Mouse (Mus musculus): ENCODE measurements around the gene Tmem208. TPM values are rescaled to one million over a fixed set of nuclear protein-coding genes. Genes with fewer than 3 reads are reported as not detected.

Gene Tmem208
- total RNA-seq, 4 experiments from 2014 or later = 20.9 to 24.2 (median 22.9) TPM

GRCm38 (mm10) chr8:105353583-105354135 is 27.5 kb downstream of the Tmem208 start:
- DNase-seq (ENCODE audit: low spot score in 2 of 2) = no peak

- DNase-seq (ENCODE audit: low spot score in 2 of 2) = no peak
Measured at GRCm38 (mm10) chr8:105354549-105354948, 28.4 kb downstream of the Tmem208 start.

GRCm38 (mm10) chr8:105355179-105356024 is 29.2 kb downstream of the Tmem208 start:
- no peak for DNase-seq (ENCODE audit: low spot score in 2 of 2)

- DNase-seq (ENCODE audit: low spot score in 2 of 2) = no peak
Measured at GRCm38 (mm10) chr8:105356681-105357080, 30.5 kb downstream of the Tmem208 start.

- no peak for DNase-seq (ENCODE audit: low spot score in 2 of 2)
Measured at GRCm38 (mm10) chr8:105359208-105359607, 33.1 kb downstream of the Tmem208 start.

GRCm38 (mm10) chr8:105359646-105360045 is 33.5 kb downstream of the Tmem208 start:
- no peak for DNase-seq (ENCODE audit: low spot score in 2 of 2)

- no peak for DNase-seq (ENCODE audit: low spot score in 2 of 2)
Measured at GRCm38 (mm10) chr8:105361751-105362702, 35.9 kb downstream of the Tmem208 start.

- no peak for DNase-seq (ENCODE audit: low spot score in 2 of 2)
Measured at GRCm38 (mm10) chr8:105367107-105367506, 41.0 kb downstream of the Tmem208 start.

- DNase-seq (ENCODE audit: low spot score in 2 of 2) = no peak
Measured at GRCm38 (mm10) chr8:105372473-105372872, 46.3 kb downstream of the Tmem208 start.

- no peak for DNase-seq (ENCODE audit: low spot score in 2 of 2)
Measured at GRCm38 (mm10) chr8:105373032-105373431, 46.9 kb downstream of the Tmem208 start, which contains the start of gene Plekhg4. Gene Plekhg4, plus strand, starts transcription at chr8:105373274.

GRCm38 (mm10) chr8:105374513-105374966 is 48.4 kb downstream of the Tmem208 start:
- DNase-seq (ENCODE audit: low spot score in 2 of 2) = no peak

- DNase-seq (ENCODE audit: low spot score in 2 of 2) = no peak
Measured at GRCm38 (mm10) chr8:105378673-105379072, 52.5 kb downstream of the Tmem208 start.

GRCm38 (mm10) chr8:105380308-105380707 is 54.2 kb downstream of the Tmem208 start:
- DNase-seq (ENCODE audit: low spot score in 2 of 2) = no peak

GRCm38 (mm10) chr8:105384070-105384469 is 57.9 kb downstream of the Tmem208 start:
- DNase-seq (ENCODE audit: low spot score in 2 of 2) = no peak

Small RNA genes lying within 50 kb of the gene (microRNA-seq; reads per million reads assigned to microRNA genes)
- gene Gm27320 (not detected), gene Mir328 (2,559 reads per million, percentile 87 among the genes with 10 or more reads in this experiment)

Other genes with a start within 250 kb of the Tmem208 start
- gene Ces3b, start 242.6 kb upstream of the Tmem208 start, total RNA-seq (2022) = not detected
- not detected for gene Ces4a, start 194.6 kb upstream of the Tmem208 start, total RNA-seq (2022)
- 10 to 100 TPM; 87.8 to 96.8 (median 94.6) TPM for gene Cbfb, start 155.7 kb upstream of the Tmem208 start, total RNA-seq (2022)
- 10 to 100 TPM; 24.7 to 38.2 (median 32.9) TPM for gene D230025D16Rik, start 101.2 kb upstream of the Tmem208 start, total RNA-seq (2022)
- gene B3gnt9, start 71.2 kb upstream of the Tmem208 start, total RNA-seq (2022) = 1 to 10 TPM; 1.1 to 1.7 (median 1.4) TPM
- 1 to 10 TPM; 2.3 to 4.2 (median 3.1) TPM for gene Tradd, start 61.7 kb upstream of the Tmem208 start, total RNA-seq (2022)
- gene Fbxl8, start 61.7 kb upstream of the Tmem208 start, total RNA-seq (2022) = 1 to 10 TPM in 2 of 4 experiments, under 1 TPM in 2; 0.36 to 1.3 (median 0.94) TPM
- 10 to 100 TPM in 2 of 4 experiments, 1 to 10 TPM in 2; 8.8 to 12.6 (median 10.9) TPM for gene Hsf4, start 56.6 kb upstream of the Tmem208 start, total RNA-seq (2022)
- 10 to 100 TPM; 30.0 to 40.5 (median 34.4) TPM for gene Nol3, start 50.2 kb upstream of the Tmem208 start, total RNA-seq (2022)
- gene 4931428F04Rik, start 36.5 kb upstream of the Tmem208 start, total RNA-seq (2022) = under 1 TPM; 0.27 to 0.65 (median 0.42) TPM
- gene Exoc3l, start 30.3 kb upstream of the Tmem208 start, total RNA-seq (2022) = 1 to 10 TPM in 2 of 4 experiments, under 1 TPM in 2; 0.94 to 2.5 (median 1.4) TPM
- 10 to 100 TPM; 28.1 to 37.8 (median 33.7) TPM for gene E2f4, start 28.7 kb upstream of the Tmem208 start, total RNA-seq (2022)
- 1 to 10 TPM in 3 of 4 experiments, under 1 TPM in 1; 0.99 to 2.7 (median 1.4) TPM for gene Elmo3, start 20.8 kb upstream of the Tmem208 start, total RNA-seq (2022)
- 1 to 10 TPM in 3 of 4 experiments, under 1 TPM in 1; 0.82 to 1.3 (median 1.0) TPM for gene Lrrc29, start 76 bp upstream of the Tmem208 start, total RNA-seq (2022)
- 10 to 100 TPM; 21.1 to 28.8 (median 23.9) TPM for gene Fhod1, start 21.6 kb downstream of the Tmem208 start, total RNA-seq (2022)
- gene Slc9a5, start 22.5 kb downstream of the Tmem208 start, total RNA-seq (2022) = under 1 TPM; 0.38 to 0.65 (median 0.52) TPM
- gene Plekhg4, start 46.9 kb downstream of the Tmem208 start, total RNA-seq (2022) = under 1 TPM in 1 of 4 experiments, not detected in 3; 0.12 TPM
- under 1 TPM in 2 of 4 experiments, not detected in 2; 0.08 to 0.49 TPM for gene Kctd19, start 87.1 kb downstream of the Tmem208 start, total RNA-seq (2022)
- under 1 TPM in 2 of 4 experiments, not detected in 2; 0.70 TPM for gene Lrrc36, start 87.2 kb downstream of the Tmem208 start, total RNA-seq (2022)
- 10 to 100 TPM; 22.7 to 38.8 (median 34.2) TPM for gene Tppp3, start 145.2 kb downstream of the Tmem208 start, total RNA-seq (2022)
- 10 to 100 TPM; 10.3 to 11.7 (median 11.4) TPM for gene Zdhhc1, start 170.5 kb downstream of the Tmem208 start, total RNA-seq (2022)
- under 1 TPM in 2 of 4 experiments, not detected in 2; 0.12 to 0.62 TPM for gene Hsd11b2, start 192.4 kb downstream of the Tmem208 start, total RNA-seq (2022)
- gene Atp6v0d1, start 239.7 kb downstream of the Tmem208 start, total RNA-seq (2022) = 10 to 100 TPM; 42.2 to 45.3 (median 44.1) TPM